Mouse (Mus musculus) frontal cortex, postnatal 14 days (tissue): Measurements from ENCODE around the gene Ikzf2.

ENCODE experiments used
- DNase-seq, 2 experiments: peaks; one replicate each; pipeline ENCODE4 v3.0.0; 2022; ENCODE audit warnings: low spot score in 2 of 2

The Ikzf2 gene

DNA sequence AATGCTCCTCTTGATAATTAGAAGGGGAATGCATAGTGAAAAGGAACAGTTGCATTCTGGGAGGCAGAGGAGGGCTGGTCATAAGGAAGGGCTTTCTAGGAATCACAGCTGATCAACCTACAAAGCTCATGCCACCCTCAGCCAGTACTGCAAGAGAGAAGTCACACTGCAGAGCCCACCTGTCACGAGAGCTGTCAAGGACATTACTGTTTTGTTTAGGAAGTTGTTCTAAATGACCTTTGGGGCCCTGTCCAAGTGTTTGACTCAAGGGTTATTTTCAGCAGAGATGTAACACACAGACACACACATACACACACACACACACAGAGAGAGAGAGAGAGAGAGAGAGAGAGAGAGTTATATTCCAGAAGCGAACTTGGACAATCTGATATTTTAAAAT is 27.3 kb downstream of the Ikzf2 start:
- DNase-seq: no peak

DNA sequence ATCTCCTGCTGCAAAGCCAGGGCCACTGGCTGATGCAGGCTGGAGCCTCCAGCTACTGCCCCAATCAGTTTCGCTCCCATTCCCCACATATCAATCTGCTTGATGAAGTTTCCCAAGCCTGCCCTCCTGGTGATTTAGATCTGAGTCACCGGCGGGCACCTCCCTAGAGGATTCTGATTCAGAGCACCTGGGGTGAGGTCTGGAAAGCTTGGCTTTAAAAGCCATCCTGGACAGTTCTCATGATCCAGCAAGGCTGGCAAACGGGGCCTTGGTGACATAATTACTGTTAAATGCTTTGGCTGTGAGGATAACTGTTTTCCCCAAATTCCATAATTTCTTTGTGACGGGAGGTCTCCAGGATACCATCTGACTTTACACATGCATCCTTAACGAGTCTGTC is 29.0 kb downstream of the Ikzf2 start:
- no peak for DNase-seq

DNA sequence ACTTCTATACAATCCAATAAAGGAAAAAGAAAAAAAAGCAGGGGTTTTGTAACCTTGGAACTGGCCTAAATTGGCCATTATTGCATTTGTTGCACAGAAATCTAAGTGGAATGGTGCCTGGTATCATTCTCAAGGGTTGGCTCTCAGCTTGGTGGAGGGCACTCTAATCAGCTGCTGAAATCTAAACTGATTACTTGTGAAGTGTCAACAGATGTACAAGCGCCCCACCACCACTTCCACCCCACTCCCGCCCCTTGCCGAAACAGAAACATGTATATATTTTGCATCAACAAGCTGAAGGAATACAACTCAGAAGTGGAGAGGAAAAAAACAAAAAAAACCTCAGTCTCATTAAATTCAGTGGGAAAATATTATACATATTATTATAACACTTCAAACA is 29.6 kb downstream of the Ikzf2 start:
- DNase-seq: no peak

GRCm38 (mm10) chr1:69656929-69657328 is 30.1 kb downstream of the Ikzf2 start:
- peak in 1 of 2 experiments; percentile 4 for DNase-seq

DNA sequence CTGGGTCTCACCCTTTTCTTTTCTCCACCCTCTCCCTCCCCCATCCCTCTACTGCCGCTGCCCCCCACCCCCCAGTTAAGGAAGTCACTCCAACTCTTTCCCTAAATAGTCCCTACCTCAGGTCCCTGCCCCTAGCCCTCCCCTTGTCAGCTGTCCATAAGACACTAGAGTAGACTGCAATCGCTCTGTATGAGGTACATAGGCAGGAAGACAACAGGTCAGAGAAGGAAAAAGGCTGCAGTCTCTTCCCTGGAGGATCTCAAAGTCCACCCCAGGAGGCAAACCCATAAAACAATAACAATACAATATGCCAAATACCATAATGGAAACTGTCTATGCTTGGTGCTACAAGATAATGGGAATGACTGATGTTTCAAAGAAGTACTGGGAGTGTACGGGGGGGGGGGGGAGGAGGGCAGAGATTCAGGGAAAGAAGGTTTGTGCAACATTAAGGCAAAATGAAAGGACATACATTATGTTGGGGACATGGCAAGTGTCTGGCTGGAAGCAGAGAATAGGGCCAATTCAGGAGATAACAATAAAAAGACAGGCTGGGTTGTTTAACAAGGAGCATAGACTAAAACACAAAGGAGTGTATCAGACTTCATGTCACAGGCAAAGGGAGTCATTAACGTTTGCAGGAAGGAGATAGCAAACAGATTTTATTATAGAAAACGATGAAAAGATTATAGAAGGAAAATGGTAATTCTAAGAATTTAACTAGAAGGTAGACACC is 30.8 kb downstream of the Ikzf2 start:
- no peak for DNase-seq

GRCm38 (mm10) chr1:69655368-69655767 is 31.7 kb downstream of the Ikzf2 start:
- no peak for DNase-seq

DNA sequence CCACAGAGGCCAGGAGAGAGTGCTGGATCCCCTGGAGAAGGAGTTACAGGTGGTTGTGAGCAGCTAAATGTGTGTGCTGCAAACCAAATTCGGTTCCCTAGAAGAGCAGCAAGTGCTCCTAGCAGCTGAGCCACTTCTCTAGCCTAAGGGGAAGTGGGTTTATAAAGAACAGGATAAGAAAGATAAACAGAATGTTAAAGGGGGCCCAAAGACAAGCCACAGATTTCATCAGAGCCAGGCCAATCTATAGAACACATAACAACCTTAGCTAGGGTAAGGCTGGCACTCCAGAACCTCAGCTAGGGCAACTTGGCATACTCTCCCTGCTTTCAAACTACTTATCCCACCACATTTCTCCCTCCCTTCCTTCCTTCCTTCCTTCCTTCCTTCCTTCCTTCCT is 32.1 kb downstream of the Ikzf2 start:
- DNase-seq: no peak

DNA sequence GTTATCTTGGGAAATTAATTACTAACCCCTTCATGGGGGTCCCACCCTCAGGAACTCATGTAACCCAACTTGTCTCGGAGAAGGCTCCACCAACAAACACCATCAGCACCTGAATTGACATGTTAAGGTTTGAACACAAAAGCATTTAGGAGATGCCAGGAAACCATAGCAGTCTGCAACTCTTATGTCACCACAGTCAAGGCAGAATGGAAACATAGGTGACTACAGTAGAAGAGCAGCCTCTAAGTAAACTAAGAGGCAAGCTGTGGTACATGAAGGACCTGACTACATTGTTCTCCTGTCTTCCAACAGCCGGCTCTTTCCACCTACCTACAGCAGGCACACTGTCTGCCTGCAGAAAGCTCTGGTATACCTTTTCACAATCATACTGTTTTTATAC is 33.6 kb downstream of the Ikzf2 start:
- DNase-seq: no peak

GRCm38 (mm10) chr1:69643138-69643537 is 43.9 kb downstream of the Ikzf2 start:
- DNase-seq: no peak

DNA sequence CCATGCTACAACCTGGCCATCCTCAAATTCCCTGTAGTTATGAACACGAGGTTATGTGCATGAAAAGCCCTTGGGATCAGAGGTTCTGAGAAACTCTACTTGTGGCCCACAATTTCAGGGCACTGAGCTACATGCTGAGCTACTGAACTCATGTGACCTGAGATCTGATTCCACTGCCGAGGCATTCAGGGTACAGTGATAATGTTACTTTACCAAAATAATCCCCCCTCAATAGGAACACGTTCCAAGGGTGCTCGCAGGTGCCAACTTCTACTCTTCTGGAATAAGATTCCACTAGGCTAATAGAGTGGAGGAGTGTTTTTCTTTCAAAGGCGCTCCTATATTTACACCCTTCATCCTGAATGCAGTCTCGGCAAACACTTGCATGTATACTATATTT is 45.1 kb downstream of the Ikzf2 start:
- DNase-seq: no peak

GRCm38 (mm10) chr1:69638321-69638720 is 48.7 kb downstream of the Ikzf2 start:
- DNase-seq: no peak

GRCm38 (mm10) chr1:69637907-69638306 is 49.1 kb downstream of the Ikzf2 start:
- no peak for DNase-seq

- no peak for DNase-seq
These were observed 52.8 kb downstream of the Ikzf2 start for GRCm38 (mm10) chr1:69634259-69634658.

GRCm38 (mm10) chr1:69630508-69630907 is 56.5 kb downstream of the Ikzf2 start:
- DNase-seq: no peak

GRCm38 (mm10) chr1:69629513-69629912 is 57.5 kb downstream of the Ikzf2 start:
- no peak for DNase-seq

DNA sequence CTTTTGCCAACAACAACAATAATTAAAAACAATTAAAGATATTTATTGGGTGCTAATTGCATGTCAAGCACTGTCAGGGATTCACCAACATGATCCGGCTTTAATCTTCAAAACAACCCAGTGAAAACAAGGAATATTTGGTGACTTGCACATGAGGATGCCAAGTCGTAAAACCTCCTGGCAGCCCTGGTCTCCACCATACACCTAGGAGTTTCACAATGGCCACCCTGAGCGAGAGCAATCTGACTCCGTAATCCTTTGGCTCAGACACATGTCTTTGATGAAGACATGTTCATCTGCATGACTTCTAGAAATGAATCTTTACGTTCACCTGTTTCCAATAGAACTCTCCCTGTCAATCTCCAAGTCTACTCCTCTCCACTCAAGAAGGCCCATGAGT is 75.0 kb downstream of the Ikzf2 start:
- no peak for DNase-seq

DNA sequence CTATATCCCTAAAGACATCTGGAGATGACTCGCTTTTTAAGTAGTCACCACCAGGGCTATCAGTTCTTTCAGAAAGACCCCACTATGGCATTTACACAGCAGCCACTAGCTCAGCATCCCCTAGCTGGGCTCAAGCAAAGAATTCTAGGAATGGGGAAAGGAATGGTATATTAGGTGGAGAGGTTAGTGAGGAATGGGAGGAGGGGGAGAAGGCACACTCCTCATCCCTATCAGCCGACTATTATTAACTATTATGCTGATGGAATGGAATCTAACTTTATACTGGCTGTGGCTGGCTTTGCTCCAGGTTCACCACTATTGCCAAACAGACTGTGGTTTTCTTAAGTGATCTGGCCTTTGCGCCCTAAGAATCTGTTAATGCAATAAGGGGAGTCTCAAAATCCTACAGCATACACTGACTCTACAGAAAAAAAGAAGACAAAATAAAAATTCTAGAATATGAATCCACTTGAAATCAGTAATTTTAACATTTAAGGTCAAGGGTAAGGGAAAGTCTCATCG is 75.8 kb downstream of the Ikzf2 start:
- no peak for DNase-seq

DNA sequence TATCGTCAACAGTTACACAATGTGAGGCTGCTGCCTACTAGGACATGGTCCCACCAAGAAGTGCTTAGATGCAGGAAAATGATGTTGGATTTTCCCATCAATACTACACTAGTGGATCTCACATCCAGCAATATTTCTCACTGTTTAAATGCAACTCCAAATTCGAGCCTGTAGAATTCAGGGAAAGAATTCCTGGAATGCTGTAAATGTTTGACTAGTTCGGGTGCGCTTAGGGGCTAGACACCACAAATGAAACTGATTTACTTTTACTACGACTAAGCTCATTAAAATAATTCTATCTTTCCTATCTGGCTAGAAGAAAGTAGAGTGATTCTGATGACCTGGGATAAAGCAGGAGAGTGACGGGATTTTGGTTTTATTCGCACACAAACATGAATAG is 76.3 kb downstream of the Ikzf2 start:
- no peak for DNase-seq

GRCm38 (mm10) chr1:69608846-69609245 is 78.2 kb downstream of the Ikzf2 start:
- no peak for DNase-seq

DNA sequence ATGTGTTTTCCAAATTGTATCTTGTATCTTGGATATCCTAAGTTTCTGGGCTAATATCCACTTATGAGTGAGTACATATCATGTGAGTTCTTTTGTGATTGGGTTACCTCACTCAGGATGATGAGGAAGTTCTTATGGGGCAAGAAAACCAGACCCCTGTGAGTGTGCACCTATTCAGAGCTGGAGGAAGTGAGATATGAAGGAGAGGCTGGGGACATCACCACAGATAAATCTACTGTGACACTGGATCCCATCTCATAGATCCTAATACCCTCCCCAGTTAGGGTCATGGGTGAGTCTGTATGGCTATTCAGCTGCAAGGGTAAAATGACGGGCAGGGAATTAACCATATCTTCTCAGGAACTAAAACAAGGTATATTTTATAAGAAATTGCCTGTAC is 80.2 kb downstream of the Ikzf2 start:
- no peak for DNase-seq

DNA sequence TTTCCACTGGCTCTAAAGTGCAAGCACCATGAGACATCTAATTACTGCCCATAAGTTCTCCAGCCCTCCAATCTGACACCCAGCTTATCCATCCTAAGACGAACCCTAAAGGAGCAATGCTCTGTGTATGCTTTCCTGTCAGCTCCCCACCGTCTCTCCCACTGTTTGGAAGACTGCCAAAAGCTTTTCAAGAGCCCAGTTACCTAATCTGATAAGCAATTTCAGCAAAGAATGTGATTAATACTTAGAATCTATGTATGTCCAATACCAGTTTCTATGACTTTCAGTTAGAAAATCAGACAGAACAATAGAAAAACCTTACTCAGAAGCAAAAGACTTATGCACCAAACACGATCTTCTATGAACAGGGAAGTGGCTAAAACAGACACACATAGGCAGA is 82.8 kb downstream of the Ikzf2 start:
- no peak for DNase-seq

DNA sequence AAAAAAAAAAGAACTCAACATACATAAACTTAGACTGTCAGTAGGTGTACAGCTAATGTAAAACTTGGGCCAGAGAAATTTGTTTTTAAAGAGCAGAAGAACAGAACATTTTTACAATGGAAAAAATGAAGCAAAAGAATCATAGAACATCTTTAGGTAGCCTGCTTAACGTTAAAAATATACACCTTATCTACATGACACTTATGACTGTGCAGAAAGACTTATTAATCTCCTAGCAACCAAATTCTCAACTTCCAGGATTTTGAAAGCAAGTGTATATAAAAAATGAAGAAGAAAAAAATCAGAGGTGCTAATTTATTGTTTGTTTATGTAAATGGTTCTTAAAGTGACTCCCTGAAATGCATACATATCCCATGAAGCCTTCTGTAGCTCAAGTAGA is 86.1 kb downstream of the Ikzf2 start:
- DNase-seq: no peak

GRCm38 (mm10) chr1:69599074-69599772 is 87.8 kb downstream of the Ikzf2 start:
- DNase-seq: no peak
